Mouse (Mus musculus): ENCODE measurements at regions not wholly inside any gene's neighbourhood (a gene's known extent, or its start where the extent isn't known, plus 50 kb on each side); places are given as distances from the start of the nearest gene placed in this dataset.

GRCm38 (mm10) chr12:47383225-47383624, 564.5 kb upstream of the Nova1 start:
- Histone ChIP-seq H3K79me2 (ENCODE audit: control insufficient read depth, insufficient read depth) (no peaks in the 10 kb centered on the region), H3K4me3 (no peak overlapping the region), H3K4me2 (ENCODE audit: low read depth) (no peak overlapping the region), H3K27me3 (ENCODE audit: control insufficient read depth, insufficient read depth, insufficient read length) (no peaks in the 10 kb centered on the region), H3ac (ENCODE audit: control insufficient read depth, insufficient read length) (no peak overlapping the region), H3K36me3 (ENCODE audit: control insufficient read depth, insufficient read depth) (no peaks in the 10 kb centered on the region)
- TF ChIP-seq MYOD1 (IDR thresholded peaks at IDR 0.05; ENCODE audit: control insufficient read depth in 1 of 3, insufficient read length in 2 of 3, low read depth in 2 of 3), result no peak
- TF ChIP-seq TCF12 (IDR thresholded peaks at IDR 0.05; ENCODE audit: insufficient read depth, poor library complexity, severe bottlenecking), result no peak
- no peak for TF ChIP-seq REST (IDR thresholded peaks at IDR 0.05; ENCODE audit: insufficient read depth, insufficient read length)
- TF ChIP-seq POLR2A (IDR thresholded peaks at IDR 0.05; ENCODE audit: insufficient read length, low read depth), result no peak
- no peak for TF ChIP-seq MYOG (IDR thresholded peaks at IDR 0.05; ENCODE audit: control insufficient read depth in 1 of 3, insufficient read depth in 1 of 3, insufficient read length in 2 of 3, low read depth in 2 of 3)
- no peak for TF ChIP-seq E2F4 (IDR thresholded peaks at IDR 0.05; ENCODE audit: insufficient read depth)
- no peak for TF ChIP-seq POLR2AphosphoS2 (IDR thresholded peaks at IDR 0.05; ENCODE audit: insufficient read length, low read depth)
- no peak for TF ChIP-seq SRF (IDR thresholded peaks at IDR 0.05; ENCODE audit: control insufficient read depth, insufficient read length, low read depth)
- no peak for TF ChIP-seq USF1 (IDR thresholded peaks at IDR 0.05; ENCODE audit: low read depth)
- TF ChIP-seq MAX (IDR thresholded peaks at IDR 0.05; ENCODE audit: low read depth), result no peak
- no peak for TF ChIP-seq CEBPB (IDR thresholded peaks at IDR 0.05; ENCODE audit: insufficient read depth, poor library complexity, severe bottlenecking)
- no peak for TF ChIP-seq TCF3 (IDR thresholded peaks at IDR 0.05; ENCODE audit: insufficient read length, low read depth)

GRCm38 (mm10) chr12:47353269-47353668, 534.5 kb upstream of the Nova1 start:
- Histone ChIP-seq H3K36me3 (ENCODE audit: control insufficient read depth, insufficient read depth) (no peaks in the 10 kb centered on the region), H3ac (ENCODE audit: control insufficient read depth, insufficient read length) (no peak overlapping the region), H3K4me2 (ENCODE audit: low read depth) (no peak overlapping the region), H3K27me3 (ENCODE audit: control insufficient read depth, insufficient read depth, insufficient read length) (no peaks in the 10 kb centered on the region), H3K79me2 (ENCODE audit: control insufficient read depth, insufficient read depth) (no peaks in the 10 kb centered on the region), H3K4me3 (no peak overlapping the region)
- no peak for TF ChIP-seq USF1 (IDR thresholded peaks at IDR 0.05; ENCODE audit: low read depth)

DNA sequence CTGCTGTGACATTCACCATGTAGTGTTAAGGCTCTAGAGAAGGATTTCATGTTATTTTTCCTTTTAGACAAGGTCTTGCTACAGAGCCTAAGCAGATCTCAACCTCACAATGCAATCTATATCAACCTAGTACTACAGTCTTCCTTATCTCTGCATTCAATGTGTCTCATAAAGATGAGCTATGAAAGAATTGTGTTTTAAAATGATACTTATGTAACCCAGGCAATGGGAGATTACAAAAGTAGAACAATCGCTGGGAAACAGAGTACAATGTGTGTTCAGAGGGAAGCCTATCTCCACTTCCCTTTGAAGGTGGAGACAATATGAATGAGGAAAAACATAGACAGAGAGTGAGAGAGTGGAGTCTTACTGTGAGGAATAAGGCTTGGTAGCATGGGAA, 532.5 kb upstream of the Nova1 start:
- Histone ChIP-seq H3K36me3 (ENCODE audit: control insufficient read depth, insufficient read depth) (no peaks in the 10 kb centered on the region), H3K27me3 (ENCODE audit: control insufficient read depth, insufficient read depth, insufficient read length) (no peaks in the 10 kb centered on the region), H3K4me2 (ENCODE audit: low read depth) (no peak overlapping the region), H3K4me3 (no peak overlapping the region), H3K79me2 (ENCODE audit: control insufficient read depth, insufficient read depth) (no peaks in the 10 kb centered on the region), H3ac (ENCODE audit: control insufficient read depth, insufficient read length) (no peak overlapping the region)
- no peak for TF ChIP-seq SRF (IDR thresholded peaks at IDR 0.05; ENCODE audit: control insufficient read depth, insufficient read length, low read depth)
- TF ChIP-seq MYOG (IDR thresholded peaks at IDR 0.05; ENCODE audit: control insufficient read depth in 1 of 3, insufficient read depth in 1 of 3, insufficient read length in 2 of 3, low read depth in 2 of 3), result no peak
- TF ChIP-seq TCF12 (IDR thresholded peaks at IDR 0.05; ENCODE audit: insufficient read depth, poor library complexity, severe bottlenecking), result no peak
- no peak for TF ChIP-seq POLR2A (IDR thresholded peaks at IDR 0.05; ENCODE audit: insufficient read length, low read depth)

DNA sequence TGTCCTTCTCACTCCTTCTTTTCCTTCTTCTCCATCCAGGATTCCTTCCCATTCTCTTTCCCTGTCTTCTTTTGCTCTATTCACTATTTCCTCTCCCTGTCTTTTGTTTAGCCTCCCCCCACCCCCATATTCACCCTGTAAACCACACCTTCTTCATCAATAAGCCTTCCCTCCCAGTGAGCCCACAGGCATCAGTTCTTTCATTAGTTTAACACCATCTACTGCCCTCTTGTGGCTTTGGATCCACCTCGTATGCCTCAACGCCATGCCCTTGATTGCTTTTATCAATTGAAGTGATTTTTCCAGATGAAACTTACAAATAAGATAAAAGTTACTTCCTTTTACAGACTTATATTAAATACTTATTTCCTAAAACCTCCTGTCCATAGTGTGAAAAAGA, 494.7 kb upstream of the Nova1 start:
- no peak overlapping the region for H3K4me2 ChIP-seq (ENCODE audit: low read depth)
- no peaks in the 10 kb centered on the region for H3K79me2 ChIP-seq (ENCODE audit: control insufficient read depth, insufficient read depth)
- TF ChIP-seq MAX (IDR thresholded peaks at IDR 0.05; ENCODE audit: low read depth), result no peak
- no peak for TF ChIP-seq E2F4 (IDR thresholded peaks at IDR 0.05; ENCODE audit: insufficient read depth)
- no peak for TF ChIP-seq MYOG (IDR thresholded peaks at IDR 0.05; ENCODE audit: control insufficient read depth in 1 of 3, insufficient read depth in 1 of 3, insufficient read length in 2 of 3, low read depth in 2 of 3)
- TF ChIP-seq CEBPB (IDR thresholded peaks at IDR 0.05; ENCODE audit: insufficient read depth, poor library complexity, severe bottlenecking), result no peak
- no peak for TF ChIP-seq TCF3 (IDR thresholded peaks at IDR 0.05; ENCODE audit: insufficient read length, low read depth)
- TF ChIP-seq TCF12 (IDR thresholded peaks at IDR 0.05; ENCODE audit: insufficient read depth, poor library complexity, severe bottlenecking), result no peak
- no peak for TF ChIP-seq SRF (IDR thresholded peaks at IDR 0.05; ENCODE audit: control insufficient read depth, insufficient read length, low read depth)
- TF ChIP-seq POLR2A (IDR thresholded peaks at IDR 0.05; ENCODE audit: insufficient read length, low read depth), result no peak
- TF ChIP-seq MYOD1 (IDR thresholded peaks at IDR 0.05; ENCODE audit: control insufficient read depth in 1 of 3, insufficient read length in 2 of 3, low read depth in 2 of 3), result no peak
- no peak for TF ChIP-seq USF1 (IDR thresholded peaks at IDR 0.05; ENCODE audit: low read depth)
- no peak for TF ChIP-seq REST (IDR thresholded peaks at IDR 0.05; ENCODE audit: insufficient read depth, insufficient read length)
- TF ChIP-seq POLR2AphosphoS2 (IDR thresholded peaks at IDR 0.05; ENCODE audit: insufficient read length, low read depth), result no peak
- H3ac ChIP-seq (ENCODE audit: control insufficient read depth, insufficient read length), result no peak overlapping the region
- no peaks in the 10 kb centered on the region for H3K36me3 ChIP-seq (ENCODE audit: control insufficient read depth, insufficient read depth)
- no peaks in the 10 kb centered on the region for H3K27me3 ChIP-seq (ENCODE audit: control insufficient read depth, insufficient read depth, insufficient read length)
- no peak overlapping the region for H3K4me3 ChIP-seq

GRCm38 (mm10) chr12:47275904-47276303, 457.2 kb upstream of the Nova1 start:
- H3K4me3 ChIP-seq, result no peak overlapping the region
- no peak overlapping the region for H3K4me2 ChIP-seq (ENCODE audit: low read depth)
- H3K79me2 ChIP-seq (ENCODE audit: control insufficient read depth, insufficient read depth), result no peaks in the 10 kb centered on the region
- H3ac ChIP-seq (ENCODE audit: control insufficient read depth, insufficient read length), result no peak overlapping the region
- TF ChIP-seq TCF12 (IDR thresholded peaks at IDR 0.05; ENCODE audit: insufficient read depth, poor library complexity, severe bottlenecking) (no peak), MYOD1 (IDR thresholded peaks at IDR 0.05; ENCODE audit: control insufficient read depth in 1 of 3, insufficient read length in 2 of 3, low read depth in 2 of 3) (no peak), E2F4 (IDR thresholded peaks at IDR 0.05; ENCODE audit: insufficient read depth) (no peak), REST (IDR thresholded peaks at IDR 0.05; ENCODE audit: insufficient read depth, insufficient read length) (no peak)
- H3K36me3 ChIP-seq (ENCODE audit: control insufficient read depth, insufficient read depth), result no peaks in the 10 kb centered on the region
- H3K27me3 ChIP-seq (ENCODE audit: control insufficient read depth, insufficient read depth, insufficient read length), result no peaks in the 10 kb centered on the region
